Mouse (Mus musculus) intestine, postnatal 0 days (tissue): ENCODE measurements at regions not wholly inside any gene's neighbourhood (a gene's known extent, or its start where the extent isn't known, plus 50 kb on each side); places are given as distances from the start of the nearest gene placed in this dataset.

Source experiments
- ATAC-seq: fragments of 200-750 bp; cut with Nextera tagmentation; 2 replicates; pipeline ENCODE4 v1.8.0; 2017; ENCODE audit warnings: mild to moderate bottlenecking, moderate TSS enrichment, moderate library complexity
- H3K27ac ChIP-seq: fragments of 300-500 bp; sonication (generic); 2 replicates; pipeline ENCODE4 v1.5.1; 2014; ENCODE audit warnings: mild to moderate bottlenecking, low read depth, low read length, moderate library complexity
- H3K27me3 ChIP-seq: fragments of 300-500 bp; sonication (generic); replicated peaks from 2 replicates; pipeline ENCODE4 v1.6.1; 2014; ENCODE audit warnings: low read length, mixed read lengths; ENCODE audit not compliant: control insufficient read depth, insufficient read depth
- H3K36me3 ChIP-seq: fragments of 300-500 bp; sonication (generic); 2 replicates; pipeline ENCODE4 v1.6.1; 2014; ENCODE audit warnings: mild to moderate bottlenecking, moderate library complexity; ENCODE audit not compliant: control insufficient read depth, insufficient read depth
- H3K4me1 ChIP-seq: fragments of 300-500 bp; sonication (generic); replicated peaks from 2 replicates; pipeline ENCODE4 v1.6.1; 2014; ENCODE audit warnings: antibody characterized with exemption, low read length, mixed read lengths; ENCODE audit not compliant: control insufficient read depth, insufficient read depth
- H3K4me2 ChIP-seq: fragments of 300-500 bp; sonication (generic); replicated peaks from 2 replicates; pipeline ENCODE4 v1.6.1; 2014; ENCODE audit warnings: low read depth, mild to moderate bottlenecking, moderate library complexity
- H3K4me3 ChIP-seq: fragments of 300-500 bp; sonication (generic); 2 replicates; pipeline ENCODE4 v1.5.1; 2014; ENCODE audit warnings: low read depth, low read length
- H3K9ac ChIP-seq: fragments of 300-500 bp; sonication (generic); 2 replicates; pipeline ENCODE4 v1.6.1; 2014; ENCODE audit warnings: mild to moderate bottlenecking, low read depth, low read length
- H3K9me3 ChIP-seq: fragments of 300-500 bp; sonication (generic); 2 replicates; pipeline ENCODE4 v1.6.1; 2016; ENCODE audit warnings: mixed run types; ENCODE audit not compliant: control insufficient read depth
- CTCF ChIP-seq: sonication (generic); IDR thresholded peaks from 2 replicates; pipeline ENCODE4 v1.5.1; 2016; ENCODE audit warnings: low read depth, mild to moderate bottlenecking, control low read depth, antibody characterized with exemption, moderate library complexity
- WGBS: fragments of 180-500 bp; shearing (Covaris S2); extraction: QIAGEN DNeasy Blood & Tissue Kit; methylation state at CpG from one replicate; pipeline ENCODE4 v1.1.7; 2014; 5-methylcytosine and 5-hydroxymethylcytosine counted together

DNA sequence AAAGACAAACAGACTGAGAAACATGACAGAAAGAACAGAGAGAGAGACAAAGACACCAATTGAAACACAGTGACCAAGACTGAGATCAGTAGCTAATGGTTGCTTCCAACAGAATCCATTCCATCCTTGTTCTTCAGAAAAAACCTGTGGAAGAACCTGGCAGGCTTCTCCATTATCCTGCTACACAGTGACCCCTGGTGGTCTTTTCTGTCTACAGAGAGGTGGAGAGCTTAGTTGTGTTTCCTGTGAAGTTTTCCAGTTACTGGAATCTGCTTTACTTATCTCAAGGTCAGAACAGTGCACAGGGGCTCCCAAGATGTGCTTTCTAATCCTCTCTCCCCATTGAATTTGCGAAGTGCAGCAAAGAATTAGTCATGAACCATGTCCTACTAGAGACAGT, 339.1 kb upstream of the Msl3l2 start:
- Histone ChIP-seq H3K27me3 (no peaks in the 10 kb centered on the region), H3K4me1 (no peaks in the 10 kb centered on the region), H3K9me3 (no peaks in the 10 kb centered on the region), H3K9ac (no peak overlapping the region), H3K27ac (no peak overlapping the region), H3K4me2 (no peak overlapping the region), H3K4me3 (no peak overlapping the region), H3K36me3 (no peaks in the 10 kb centered on the region)
- no peak for ATAC-seq
- WGBS, result 49% methylated on average over 1 of the region's 1 CpGs
- TF ChIP-seq CTCF, result peak; percentile 69

DNA sequence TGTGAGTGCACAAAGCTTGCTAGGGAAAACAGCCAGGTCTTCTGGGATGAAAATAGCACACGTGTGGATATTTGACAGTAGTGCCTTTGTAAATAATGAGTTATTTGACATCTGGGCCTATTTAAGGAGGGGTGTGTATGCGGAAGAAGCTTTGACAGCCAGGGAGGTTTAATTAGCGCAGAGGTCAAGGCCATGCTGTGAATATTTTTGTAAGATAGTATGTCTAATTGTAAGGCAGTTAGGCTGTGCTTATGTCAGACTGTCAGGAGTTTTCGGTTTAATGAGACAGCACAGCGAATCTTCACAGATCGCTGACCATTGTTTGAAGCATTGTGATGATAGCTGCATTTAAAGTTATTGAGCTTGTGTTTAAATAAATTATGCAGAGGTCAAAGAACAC, 337.1 kb upstream of the Msl3l2 start:
- H3K36me3 ChIP-seq, result no peaks in the 10 kb centered on the region
- no peaks in the 10 kb centered on the region for H3K9me3 ChIP-seq
- H3K4me2 ChIP-seq, result no peak overlapping the region
- no peak overlapping the region for H3K27ac ChIP-seq
- no peak overlapping the region for H3K9ac ChIP-seq
- 48% methylated on average over 6 of the region's 6 CpGs for WGBS
- H3K4me1 ChIP-seq, result no peaks in the 10 kb centered on the region
- no peak for TF ChIP-seq CTCF
- no peaks in the 10 kb centered on the region for H3K27me3 ChIP-seq
- no peak for ATAC-seq
- no peak overlapping the region for H3K4me3 ChIP-seq

DNA sequence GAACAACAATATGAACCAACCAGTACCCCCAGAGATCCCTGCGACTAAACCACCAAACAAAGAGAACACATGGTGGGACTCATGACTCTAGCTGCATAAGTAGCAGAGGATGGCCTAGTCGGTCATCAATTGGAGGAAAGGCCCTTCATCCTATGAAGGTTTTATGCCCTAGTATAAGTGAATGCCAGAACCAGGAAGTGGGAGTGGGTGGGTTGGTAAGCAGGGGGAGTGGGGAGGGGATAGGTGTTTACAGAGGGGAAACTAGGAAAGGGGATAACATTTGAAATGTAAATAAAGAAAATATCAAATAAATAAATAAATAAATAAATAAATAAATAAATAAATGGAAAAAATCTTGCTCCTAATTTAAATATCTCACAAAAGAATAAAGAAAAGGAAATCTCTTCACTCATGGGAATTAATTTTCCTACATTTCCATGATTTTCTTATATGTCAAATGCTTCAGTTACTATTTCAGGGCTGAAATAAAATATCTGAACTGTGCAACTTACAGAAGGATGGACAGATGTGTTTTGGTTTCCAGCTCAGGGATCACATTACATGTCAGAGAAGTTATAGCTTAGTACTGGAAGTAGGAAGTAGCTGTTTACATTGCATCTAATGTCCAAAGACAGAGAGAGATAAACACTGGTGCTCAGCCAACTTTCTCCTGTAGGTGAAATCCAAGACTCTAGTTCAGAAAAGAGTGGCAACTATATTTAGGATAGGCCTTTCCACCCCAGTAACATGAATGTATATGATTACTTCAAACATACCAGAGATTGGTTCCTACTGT, 323.8 kb upstream of the Msl3l2 start:
- Histone ChIP-seq H3K4me1 (no peaks in the 10 kb centered on the region), H3K27ac (no peak overlapping the region), H3K9ac (no peak overlapping the region), H3K4me2 (no peak overlapping the region), H3K4me3 (no peak overlapping the region), H3K27me3 (no peaks in the 10 kb centered on the region), H3K9me3 (no peaks in the 10 kb centered on the region), H3K36me3 (no peaks in the 10 kb centered on the region)
- 87% methylated on average over 2 of the region's 2 CpGs for WGBS
- ATAC-seq, result no peak
- TF ChIP-seq CTCF, result no peak

DNA sequence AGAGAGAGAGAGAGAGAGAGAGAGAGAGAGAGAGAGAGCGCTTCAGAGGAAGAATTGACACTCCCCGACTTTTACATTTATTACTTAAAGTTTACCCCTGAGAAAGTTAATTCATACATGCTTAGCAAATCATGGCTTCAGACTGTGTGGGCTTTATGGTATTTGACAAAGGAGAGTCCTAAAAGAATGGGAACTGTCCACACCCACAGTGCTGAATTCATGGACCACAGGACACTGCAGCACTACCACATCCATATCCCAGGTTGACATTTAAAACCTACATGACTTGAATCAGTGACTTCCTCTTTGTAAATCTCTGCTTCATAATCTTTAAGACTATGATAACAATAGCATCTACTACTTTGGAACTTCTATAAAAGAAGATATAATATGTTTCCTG, 292.8 kb upstream of the Msl3l2 start:
- no peak overlapping the region for H3K9ac ChIP-seq
- H3K27ac ChIP-seq, result no peak overlapping the region
- no peaks in the 10 kb centered on the region for H3K27me3 ChIP-seq
- H3K4me3 ChIP-seq, result no peak overlapping the region
- no peak overlapping the region for H3K4me2 ChIP-seq
- no peaks in the 10 kb centered on the region for H3K4me1 ChIP-seq
- no peaks in the 10 kb centered on the region for H3K36me3 ChIP-seq
- WGBS, result 85% methylated on average over 2 of the region's 2 CpGs
- ATAC-seq, result no peak
- no peaks in the 10 kb centered on the region for H3K9me3 ChIP-seq
- TF ChIP-seq CTCF, result no peak

DNA sequence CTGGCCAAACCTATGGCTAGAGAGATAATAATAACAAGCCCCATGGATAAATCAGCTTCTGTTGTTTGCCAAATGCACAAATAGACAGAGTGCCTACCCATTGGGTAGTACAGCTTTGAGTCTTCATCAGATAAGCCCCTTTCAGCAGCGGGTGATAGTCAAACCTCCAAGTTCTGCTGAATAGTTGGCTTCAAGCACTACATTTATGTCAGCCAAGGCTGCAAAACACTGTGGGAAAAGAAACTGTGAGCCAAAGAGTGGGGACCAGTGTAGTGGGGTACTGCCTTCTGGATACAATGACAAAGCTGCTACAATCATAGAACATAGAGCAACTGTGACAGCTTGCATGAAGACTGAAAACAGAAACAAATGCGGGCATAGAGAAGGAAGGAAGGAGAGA, 255.4 kb upstream of the Msl3l2 start:
- Histone ChIP-seq H3K36me3 (no peaks in the 10 kb centered on the region), H3K9me3 (no peaks in the 10 kb centered on the region), H3K4me3 (no peak overlapping the region), H3K27me3 (no peaks in the 10 kb centered on the region), H3K9ac (no peak overlapping the region), H3K4me2 (no peak overlapping the region), H3K27ac (no peak overlapping the region), H3K4me1 (no peaks in the 10 kb centered on the region)
- WGBS, result 85% methylated on average over 2 of the region's 2 CpGs
- no peak for TF ChIP-seq CTCF
- no peak for ATAC-seq

DNA sequence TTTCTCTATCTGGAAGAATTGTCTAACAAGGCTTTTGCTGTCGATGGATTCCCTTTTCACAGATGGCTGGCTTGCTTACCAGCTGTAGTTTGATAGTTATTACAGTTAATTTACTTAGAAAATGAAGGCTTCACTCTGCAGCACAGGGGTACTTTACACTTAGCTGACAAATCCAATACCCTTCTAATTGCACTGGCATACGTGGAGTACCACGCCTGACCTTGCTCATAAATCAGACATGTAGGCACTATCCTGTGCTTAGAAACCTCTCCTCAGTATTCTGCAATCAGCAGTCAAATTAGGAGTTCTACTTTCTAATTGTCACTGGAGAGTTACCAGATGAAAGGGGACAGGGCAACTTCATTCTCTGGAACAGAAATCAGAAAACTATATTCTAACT, 214.1 kb upstream of the Msl3l2 start:
- ATAC-seq, result no peak
- Histone ChIP-seq H3K4me3 (no peak overlapping the region), H3K4me2 (no peak overlapping the region), H3K27me3 (no peaks in the 10 kb centered on the region), H3K36me3 (no peaks in the 10 kb centered on the region), H3K9ac (no peak overlapping the region), H3K9me3 (no peaks in the 10 kb centered on the region), H3K4me1 (no peaks in the 10 kb centered on the region), H3K27ac (no peak overlapping the region)
- 69% methylated on average over 3 of the region's 3 CpGs for WGBS
- TF ChIP-seq CTCF, result no peak
